Mouse (Mus musculus) lung, adult 2 months (tissue): ENCODE measurements around the gene Prph2. TPM values are rescaled to one million over a fixed set of nuclear protein-coding genes. Genes with fewer than 3 reads are reported as not detected.

Source experiments
- DNase-seq: peaks from one replicate; pipeline ENCODE4 v3.0.0; 2022
- H3K4me1 ChIP-seq: fragments of 200-500 bp; 2 replicates; pipeline ENCODE4 v1.6.1; 2011; ENCODE audit warnings: low read length; ENCODE audit not compliant: control insufficient read depth, insufficient read depth
- H3K4me3 ChIP-seq: fragments of 200-500 bp; replicated peaks from 2 replicates; pipeline ENCODE3; 2011; ENCODE audit warnings: low read depth, mild to moderate bottlenecking, control low read depth, low read length; ENCODE audit errors: extremely low read depth
- CTCF ChIP-seq: fragments of 200-500 bp; IDR thresholded peaks from 2 replicates; pipeline ENCODE4 v1.5.1; 2011; ENCODE audit warnings: mild to moderate bottlenecking, low read length, control low read depth; ENCODE audit not compliant: insufficient read depth
- POLR2A ChIP-seq: fragments of 200-500 bp; IDR thresholded peaks from 2 replicates; pipeline ENCODE4 v1.6.1; 2011; ENCODE audit warnings: low read depth, mild to moderate bottlenecking, control low read depth, low read length, borderline replicate concordance; ENCODE audit errors: extremely low read depth
- WGBS: fragments of 180-500 bp; shearing (Covaris S2); methylation state at CpG from one replicate; pipeline ENCODE4 v1.1.7; 2018; 5-methylcytosine and 5-hydroxymethylcytosine counted together
- polyA plus RNA-seq: library from polyadenylated mRNA; depleted of rRNA; stranded (reverse); fragments of >200 nt; gene quantifications from 2 replicates; pipeline ENCODE4 v1.2.3, GENCODE M21; 2012

Prph2 gene
- polyA plus RNA-seq, 1 experiment, result not detected

- WGBS, result 52% methylated on average over 6 of the region's 6 CpGs
- DNase-seq, result no peak
- H3K4me3 ChIP-seq, result no peak overlapping the region
- no peaks in the 10 kb centered on the region for H3K4me1 ChIP-seq
- TF ChIP-seq POLR2A (no peak), CTCF (no peak)
These were observed 10.6 kb downstream of the Prph2 start for GRCm38 (mm10) chr17:46920855-46921254.

GRCm38 (mm10) chr17:46926192-46926591 lies 15.9 kb downstream of the Prph2 start:
- no peak for DNase-seq
- 63% methylated on average over 6 of the region's 6 CpGs for WGBS
- Histone ChIP-seq H3K4me3 (no peak overlapping the region), H3K4me1 (no peaks in the 10 kb centered on the region)
- TF ChIP-seq CTCF, result no peak
- TF ChIP-seq POLR2A, result no peak

DNA sequence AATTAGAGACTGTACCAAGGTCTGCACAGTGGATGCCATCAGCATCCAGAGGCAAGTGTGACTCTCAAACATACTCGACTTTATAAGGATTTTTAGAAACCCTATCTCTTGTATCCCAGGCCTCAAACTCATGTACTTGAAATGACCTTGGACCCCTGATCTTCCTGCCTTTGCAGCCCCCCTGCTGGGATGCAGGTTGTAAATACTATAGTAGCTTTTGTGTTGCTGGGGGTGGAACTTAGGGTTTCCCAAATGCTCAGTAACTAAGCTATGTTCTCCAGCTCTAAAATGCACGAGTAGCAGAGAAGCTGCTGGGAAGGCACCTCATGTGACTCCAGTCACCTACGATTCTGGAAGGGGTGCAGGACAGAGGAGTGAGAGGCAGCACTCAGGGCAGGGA lies 16.7 kb downstream of the Prph2 start:
- 63% methylated on average over 3 of the region's 3 CpGs for WGBS

DNA sequence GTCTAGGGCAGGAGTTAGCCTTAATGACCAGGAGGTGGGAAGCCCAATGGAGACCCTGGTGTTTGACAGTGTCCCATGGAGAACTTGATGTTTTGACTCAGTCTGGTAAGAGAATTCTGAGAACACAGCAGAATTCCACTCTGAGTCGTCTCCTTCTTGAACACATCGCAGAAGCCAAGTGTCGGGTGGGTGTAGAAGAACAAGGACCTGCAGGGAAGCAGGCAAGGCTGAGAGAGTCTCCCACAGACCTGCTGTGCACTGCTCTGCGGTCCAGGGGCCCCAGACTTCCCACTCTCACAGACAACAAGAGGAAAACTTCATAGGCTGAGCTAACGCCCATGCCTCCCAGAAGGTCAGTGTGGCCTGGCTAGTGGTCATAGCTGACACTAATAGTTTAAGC lies 17.5 kb downstream of the Prph2 start:
- Histone ChIP-seq H3K4me1 (no peaks in the 10 kb centered on the region), H3K4me3 (no peak overlapping the region)
- DNase-seq, result no peak
- WGBS, result 95% methylated on average over 5 of the region's 5 CpGs
- TF ChIP-seq POLR2A, result no peak
- no peak for TF ChIP-seq CTCF

More for the DNA sequence above, 16.7 kb downstream of the Prph2 start:
- H3K4me1 ChIP-seq, result no peaks in the 10 kb centered on the region
- no peak for TF ChIP-seq POLR2A
- no peak for TF ChIP-seq CTCF
- H3K4me3 ChIP-seq, result no peak overlapping the region
- DNase-seq, result no peak

GRCm38 (mm10) chr17:46929277-46929676 lies 19.0 kb downstream of the Prph2 start:
- TF ChIP-seq POLR2A, result no peak
- TF ChIP-seq CTCF, result no peak
- 81% methylated on average over 12 of the region's 12 CpGs for WGBS

DNA sequence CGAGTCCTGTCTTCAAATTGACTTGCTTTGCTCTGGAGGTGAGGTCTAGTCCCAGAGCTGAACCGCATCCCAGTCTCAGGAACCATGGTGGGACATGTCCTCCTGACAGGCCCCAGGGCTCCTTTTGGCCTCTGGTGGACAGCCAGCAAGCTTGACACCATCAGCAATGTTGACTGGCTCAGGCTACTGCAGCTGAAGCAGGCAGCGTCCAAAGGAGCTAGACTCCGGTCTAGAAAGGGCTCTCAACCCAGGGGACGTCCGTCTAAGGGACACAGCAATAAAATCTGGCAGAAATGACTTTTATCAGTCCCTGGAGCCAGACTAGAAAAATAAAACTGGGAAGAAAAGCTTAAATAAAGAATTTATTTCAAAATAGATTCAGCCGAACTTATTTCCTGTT lies 19.6 kb downstream of the Prph2 start:
- Histone ChIP-seq H3K4me3 (no peak overlapping the region), H3K4me1 (no peaks in the 10 kb centered on the region)
- TF ChIP-seq CTCF (no peak), POLR2A (no peak)
- 85% methylated on average over 7 of the region's 7 CpGs for WGBS
- no peak for DNase-seq

More at GRCm38 (mm10) chr17:46929277-46929676, 19.0 kb downstream of the Prph2 start:
- H3K4me1 ChIP-seq, result no peaks in the 10 kb centered on the region
- DNase-seq, result no peak
- H3K4me3 ChIP-seq, result no peak overlapping the region

DNA sequence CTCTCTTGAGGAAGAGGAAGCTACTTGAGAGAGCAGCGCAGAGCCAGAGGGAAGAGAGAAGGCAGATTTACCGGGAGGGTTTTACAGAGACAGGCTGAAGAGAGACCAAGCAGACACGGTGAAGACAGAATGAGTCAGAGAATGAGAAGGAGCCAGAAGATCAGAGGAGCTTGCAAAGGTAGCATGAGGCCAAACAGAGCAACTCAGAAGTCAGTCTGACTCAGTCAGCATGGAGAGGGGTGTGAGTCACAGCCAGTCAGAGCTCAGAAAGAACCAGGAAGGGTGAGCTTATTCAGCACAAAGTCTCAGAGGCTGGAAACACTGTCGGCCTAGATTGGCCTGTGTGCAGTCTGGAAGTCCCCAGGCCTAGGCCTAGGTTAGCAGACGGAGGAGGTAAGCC lies 22.7 kb downstream of the Prph2 start:
- TF ChIP-seq CTCF (no peak), POLR2A (no peak)
- H3K4me3 ChIP-seq, result no peak overlapping the region
- no peak for DNase-seq
- no peaks in the 10 kb centered on the region for H3K4me1 ChIP-seq
- WGBS, result 82% methylated on average over 5 of the region's 5 CpGs

DNA sequence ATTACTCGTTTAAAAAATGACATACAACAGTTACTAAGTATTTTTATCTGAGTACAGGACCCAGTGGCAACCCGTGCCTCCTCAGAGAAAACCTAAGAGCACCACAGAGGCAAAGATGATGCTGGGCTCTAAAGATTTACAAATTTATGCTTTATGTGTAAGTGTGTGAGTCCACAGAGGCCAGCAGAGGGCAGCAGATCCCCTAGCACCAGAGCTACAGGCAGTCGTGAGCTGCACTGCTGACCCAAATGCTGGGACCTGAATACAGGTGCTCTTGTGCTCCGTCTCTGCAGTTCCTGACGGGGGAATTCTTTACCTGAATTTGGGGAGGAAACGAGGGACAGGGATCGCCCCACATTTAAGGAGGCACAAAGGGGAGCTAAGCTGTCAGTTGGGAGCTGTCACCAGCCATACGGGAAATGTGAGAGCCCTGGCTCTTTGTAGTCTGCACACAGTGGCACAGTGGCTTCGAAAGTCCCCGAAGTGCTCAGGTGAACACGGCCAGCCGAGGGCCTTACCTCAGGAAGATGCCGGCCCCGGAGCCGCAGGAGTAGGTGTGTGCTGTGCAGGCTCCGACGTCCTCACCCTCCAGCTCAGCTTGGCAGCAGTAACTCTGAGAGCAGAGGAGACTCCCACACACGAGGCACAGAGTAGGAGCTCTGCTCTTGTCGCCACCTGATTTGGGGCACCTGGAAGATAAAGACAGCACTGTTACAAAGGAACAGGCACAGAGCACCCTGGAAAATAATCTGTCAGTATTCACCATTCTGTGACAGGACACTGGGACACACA lies 23.5 kb downstream of the Prph2 start:
- Histone ChIP-seq H3K4me3 (no peak overlapping the region), H3K4me1 (no peaks in the 10 kb centered on the region)
- 81% methylated on average over 19 of the region's 19 CpGs for WGBS
- DNase-seq, result peak; percentile 36
- no peak for TF ChIP-seq POLR2A
- peak; percentile 76 for TF ChIP-seq CTCF

DNA sequence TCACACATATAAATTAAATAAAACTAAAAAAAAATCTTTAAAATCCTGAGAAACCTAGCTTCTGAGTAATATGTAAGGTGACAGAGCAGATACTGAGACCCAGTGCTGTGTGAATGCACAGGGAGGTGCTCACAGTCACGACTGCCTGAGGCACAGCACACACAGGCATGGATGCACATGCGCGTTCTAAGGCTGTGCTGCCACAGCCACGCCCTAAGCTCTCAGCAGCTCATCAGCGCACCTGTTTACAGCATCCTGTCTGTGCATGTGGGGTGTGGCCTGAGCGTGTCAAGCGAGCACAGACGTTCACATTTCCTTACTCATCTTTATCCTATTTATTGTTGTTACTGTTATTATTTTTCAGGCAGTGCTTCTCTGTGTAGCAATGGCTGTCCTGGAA lies 30.2 kb downstream of the Prph2 start:
- no peak for DNase-seq
- Histone ChIP-seq H3K4me3 (no peak overlapping the region), H3K4me1 (no peaks in the 10 kb centered on the region)
- 91% methylated on average over 8 of the region's 8 CpGs for WGBS
- no peak for TF ChIP-seq CTCF
- no peak for TF ChIP-seq POLR2A

- DNase-seq, result no peak
- no peaks in the 10 kb centered on the region for H3K4me1 ChIP-seq
- WGBS, result 96% methylated on average over 9 of the region's 9 CpGs
- TF ChIP-seq CTCF, result no peak
- TF ChIP-seq POLR2A, result no peak
- H3K4me3 ChIP-seq, result no peak overlapping the region
These were observed 32.2 kb downstream of the Prph2 start for GRCm38 (mm10) chr17:46942421-46942820.
